Mouse (Mus musculus): ENCODE data around the gene Hdac6. TPM values are rescaled to one million over a fixed set of nuclear protein-coding genes. Genes with fewer than 3 reads are reported as not detected.
"Not testable (repeated sequence)": the region's sequence is repeated elsewhere in the genome, so short reads cannot be mapped to it uniquely, and the experiment has no call there.

The Hdac6 gene
- polyA plus RNA-seq, 1 experiment from 2014 or later: 22.8 TPM

DNA sequence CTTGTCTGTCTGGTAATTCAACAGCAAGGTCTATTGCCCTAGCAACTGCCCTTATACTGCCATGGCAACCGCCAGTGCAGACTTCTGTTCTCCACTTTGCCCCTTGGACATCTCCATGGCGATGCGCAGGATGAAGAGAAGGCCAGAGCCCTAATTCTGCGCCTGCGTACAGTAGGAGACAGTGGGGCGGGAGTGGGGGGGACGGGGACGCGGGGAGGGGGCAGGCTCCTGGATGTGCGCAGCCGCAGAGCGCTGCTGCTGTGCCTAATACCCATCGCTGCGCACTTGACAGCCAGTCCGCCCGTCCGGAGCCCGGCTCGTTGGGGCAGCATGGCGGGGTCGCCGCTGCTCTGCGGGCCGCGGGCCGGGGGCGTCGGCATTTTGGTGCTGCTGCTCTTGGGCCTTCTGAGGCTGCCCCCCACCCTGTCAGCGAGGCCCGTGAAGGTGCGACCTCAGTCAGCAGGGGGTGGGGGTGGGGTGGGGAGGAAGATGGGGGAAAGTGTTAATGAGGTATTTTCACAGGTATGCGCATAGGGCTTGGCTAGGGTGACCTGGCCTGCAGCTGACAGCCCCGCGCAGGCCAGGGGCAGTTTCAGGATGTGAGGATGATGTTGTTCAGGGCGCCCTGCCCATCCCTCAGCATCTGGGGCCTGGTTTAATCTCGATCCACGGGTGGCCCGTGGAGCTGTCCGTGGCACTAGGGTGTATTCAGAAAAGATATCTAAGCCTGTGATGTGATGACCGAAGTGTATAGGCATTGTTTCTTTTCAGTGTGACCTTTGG, 27.9 kb downstream of the Hdac6 start, which contains the start of gene Pcsk1n:
Gene Pcsk1n (plus strand): TSS at position 222 of the 783 bp plus-strand sequence.
- Histone ChIP-seq H3K4me1 (0 out of 2 replicates have a peak, but pooled peaks cover 11% of the 10 kb centered on the region), H3K4me3 (peak within 1 kb of the TSS; percentile 31; the same call in 1 of the 2 replicates), H3K27me3 (replicated peaks) (peaks cover 66% of the 10 kb centered on the region), H3K9ac (no peak within 1 kb of the TSS), H3K4me2 (peak within 1 kb of the TSS; percentile 55), H3K36me3 (no peaks in the 10 kb centered on the region), H3K27ac (replicated peaks) (no peak within 1 kb of the TSS), H3K9me3 (no peaks in the 10 kb centered on the region)
- 6% methylated on average over 23 of the region's 40 CpGs for whole genome bisulfite sequencing
- no peak for ATAC-seq (ENCODE audit: extremely low read depth, insufficient number of reproducible peaks, low FRiP score, low TSS enrichment)

- 65% methylated on average over 6 of the region's 6 CpGs for WGBS
- not testable (repeated sequence) for H3K27ac ChIP-seq (replicated peaks); H3K36me3 ChIP-seq; H3K9me3 ChIP-seq; H3K4me3 ChIP-seq; H3K4me2 ChIP-seq; H3K9ac ChIP-seq; ATAC-seq (ENCODE audit: extremely low read depth, insufficient number of reproducible peaks, low FRiP score, low TSS enrichment)
- Histone ChIP-seq H3K27me3 (replicated peaks) (peaks cover 48% of the 10 kb centered on the region), H3K4me1 (0 out of 2 replicates have a peak, but pooled peaks cover 11% of the 10 kb centered on the region)
Observed at GRCm38 (mm10) chrX:7917960-7918359, 29.7 kb downstream of the Hdac6 start.

GRCm38 (mm10) chrX:7915669-7916068, 32.0 kb downstream of the Hdac6 start:
- not testable (repeated sequence) for H3K9me3 ChIP-seq; H3K4me3 ChIP-seq; H3K9ac ChIP-seq; ATAC-seq (ENCODE audit: extremely low read depth, insufficient number of reproducible peaks, low FRiP score, low TSS enrichment); H3K27ac ChIP-seq (replicated peaks); H3K36me3 ChIP-seq; H3K4me1 ChIP-seq; H3K4me2 ChIP-seq
- peaks cover 25% of the 10 kb centered on the region for H3K27me3 ChIP-seq (replicated peaks)
- WGBS: 8% methylated on average over 3 of the region's 3 CpGs

DNA sequence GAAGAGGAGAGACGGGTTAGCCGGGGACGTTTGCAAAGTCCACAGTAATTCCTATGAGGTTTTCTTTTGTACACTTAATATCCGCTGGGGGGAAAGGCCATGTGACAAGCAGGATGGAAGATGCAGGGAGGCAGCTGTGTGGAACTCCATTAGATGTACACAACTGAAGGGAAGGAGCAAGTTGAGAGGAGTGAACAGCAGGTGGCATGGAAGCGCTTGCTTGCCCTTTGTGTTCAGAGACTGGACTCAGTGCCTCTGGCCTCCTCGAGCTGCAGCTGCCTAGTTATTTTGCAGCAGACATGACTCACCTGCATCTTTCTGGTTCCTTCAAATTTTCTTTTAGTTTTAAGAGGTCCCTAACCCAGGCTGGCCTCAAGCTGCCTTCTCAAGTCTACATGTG, 37.2 kb downstream of the Hdac6 start:
- Histone ChIP-seq H3K9me3 (no peaks in the 10 kb centered on the region), H3K36me3 (peaks cover 12% of the 10 kb centered on the region)

DNA sequence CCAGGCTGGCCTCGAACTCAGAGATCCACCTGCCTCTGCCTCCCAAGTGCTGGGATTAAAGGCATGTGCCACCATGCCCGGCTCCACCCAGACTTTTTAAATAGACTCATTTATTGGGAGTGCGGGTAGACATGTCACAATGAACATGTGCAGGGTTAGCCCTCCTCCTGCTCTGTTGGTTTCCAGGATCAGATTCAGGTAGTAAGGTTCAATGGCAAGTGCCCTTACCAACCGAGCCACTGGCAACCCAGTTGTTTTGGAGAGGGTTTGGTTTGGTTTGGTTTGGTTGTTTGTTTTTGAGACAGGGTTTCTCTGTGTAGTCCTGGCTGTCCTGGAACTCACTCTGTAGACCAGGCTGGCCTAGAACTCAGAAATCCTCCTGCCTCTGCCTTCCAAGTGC, 38.4 kb downstream of the Hdac6 start, which contains the start of gene Gm10490:
Gene Gm10490 (plus strand): TSS at position 301 of the 400 bp plus-strand sequence.
- H3K9me3 ChIP-seq; H3K27ac ChIP-seq (replicated peaks); H3K4me3 ChIP-seq; H3K4me2 ChIP-seq; H3K4me1 ChIP-seq; H3K27me3 ChIP-seq (replicated peaks); H3K9ac ChIP-seq; ATAC-seq (ENCODE audit: extremely low read depth, insufficient number of reproducible peaks, low FRiP score, low TSS enrichment): not testable (repeated sequence)
- 78% methylated on average over 4 of the region's 4 CpGs for WGBS
- H3K36me3 ChIP-seq: peaks cover 12% of the 10 kb centered on the region

More for the DNA sequence above, 37.2 kb downstream of the Hdac6 start:
- Histone ChIP-seq H3K4me2 (no peak overlapping the region), H3K27me3 (replicated peaks) (no peaks in the 10 kb centered on the region), H3K4me1 (no peaks in the 10 kb centered on the region), H3K27ac (replicated peaks) (no peak overlapping the region), H3K4me3 (no peak overlapping the region), H3K9ac (no peak overlapping the region)
- WGBS: 59% methylated on average over 6 of the region's 6 CpGs
- no peak for ATAC-seq (ENCODE audit: extremely low read depth, insufficient number of reproducible peaks, low FRiP score, low TSS enrichment)

GRCm38 (mm10) chrX:7907735-7908134, 40.0 kb downstream of the Hdac6 start, which contains the start of gene Gm10491:
Gm10491 (minus strand) TSS chrX:7907835.
- Histone ChIP-seq H3K4me3 (no peak within 1 kb of the TSS), H3K27ac (replicated peaks) (no peak within 1 kb of the TSS), H3K27me3 (replicated peaks) (no peaks in the 10 kb centered on the region), H3K4me2 (no peak within 1 kb of the TSS), H3K4me1 (no peaks in the 10 kb centered on the region), H3K9me3 (no peaks in the 10 kb centered on the region), H3K9ac (no peak within 1 kb of the TSS), H3K36me3 (peaks cover 18% of the 10 kb centered on the region)
- WGBS: 83% methylated on average over 5 of the region's 5 CpGs
- ATAC-seq (ENCODE audit: extremely low read depth, insufficient number of reproducible peaks, low FRiP score, low TSS enrichment): no peak

DNA sequence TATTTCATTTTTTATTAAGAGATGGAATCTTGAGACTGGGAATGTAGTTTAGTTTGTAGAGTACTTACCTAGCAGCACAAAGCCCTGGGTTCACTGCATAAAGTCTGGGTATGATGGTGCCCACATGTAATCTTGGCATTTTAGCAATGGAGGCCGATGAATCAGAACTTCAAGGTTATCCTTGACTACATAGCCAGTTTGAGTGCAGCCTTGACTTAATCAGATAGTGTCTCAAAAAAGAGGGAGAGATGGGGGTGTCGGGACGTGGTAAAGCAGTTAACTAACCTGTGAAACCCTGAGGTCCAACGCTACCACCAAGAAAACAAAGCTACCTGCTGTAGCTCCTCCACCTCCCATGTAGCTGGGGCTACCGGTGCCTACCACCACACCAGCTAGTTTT, 43.2 kb downstream of the Hdac6 start:
- Histone ChIP-seq H3K9ac (no peak overlapping the region), H3K4me3 (no peak overlapping the region), H3K4me1 (peaks cover 4% of the 10 kb centered on the region; the same call in 1 of the 2 replicates), H3K27ac (replicated peaks) (no peak overlapping the region), H3K4me2 (no peak overlapping the region), H3K27me3 (replicated peaks) (no peaks in the 10 kb centered on the region), H3K9me3 (no peaks in the 10 kb centered on the region), H3K36me3 (peaks cover 18% of the 10 kb centered on the region)
- WGBS: 85% methylated on average over 5 of the region's 5 CpGs
- ATAC-seq (ENCODE audit: extremely low read depth, insufficient number of reproducible peaks, low FRiP score, low TSS enrichment): no peak

DNA sequence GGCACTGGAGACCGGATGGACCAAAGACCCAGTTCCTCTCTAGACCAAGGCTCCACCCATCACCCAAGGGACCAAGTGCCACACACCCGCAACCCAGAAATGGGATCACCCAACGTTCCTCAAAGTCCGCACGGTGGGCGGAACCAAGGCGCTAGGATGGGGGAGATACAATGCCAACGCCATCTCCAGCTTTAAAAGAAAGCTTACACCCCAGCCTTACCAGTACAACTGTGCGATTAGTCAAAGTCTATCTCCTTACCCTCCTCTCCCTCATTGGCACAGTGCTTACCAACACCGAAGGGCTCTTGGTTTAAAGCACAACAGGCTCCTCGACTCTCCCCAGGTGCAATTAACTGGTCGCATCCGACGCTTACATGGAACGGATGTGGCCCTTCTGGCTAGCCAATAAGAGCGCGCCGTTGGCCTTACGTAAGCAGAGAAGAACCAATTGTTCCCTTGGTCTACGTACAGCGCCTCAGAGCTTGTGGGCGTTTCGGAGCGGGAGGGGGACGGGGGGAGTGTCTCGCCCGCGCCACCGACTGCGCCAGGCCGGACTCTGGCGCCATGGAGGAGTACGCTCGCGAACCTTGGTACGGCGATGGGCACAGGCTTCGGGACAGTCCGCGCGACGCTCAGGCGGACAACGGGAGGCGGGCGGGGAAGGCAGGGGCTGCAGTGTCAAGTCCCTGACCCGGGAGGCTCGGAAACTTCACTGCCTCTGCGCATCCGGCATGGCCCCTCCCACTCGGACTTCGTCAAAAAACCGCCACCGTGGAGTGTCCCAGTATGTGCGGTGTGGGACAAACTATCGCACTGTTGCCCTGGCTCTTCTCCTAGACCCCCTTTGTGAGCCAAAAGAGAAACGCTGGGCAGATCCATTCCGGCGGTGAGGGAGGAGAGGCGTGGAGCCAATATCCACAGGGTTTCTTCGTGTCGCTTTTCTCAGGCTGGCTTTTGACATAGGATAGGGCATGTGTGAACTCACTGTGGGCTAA, 48.5 kb downstream of the Hdac6 start, which contains the start of the genes Pqbp1 and Timm17b:
Gene Pqbp1 (minus strand): TSS at position 390 of the 995 bp plus-strand sequence.
Gene Timm17b (plus strand): TSS at position 478 of the 995 bp plus-strand sequence.
- H3K27me3 ChIP-seq (replicated peaks): no peaks in the 10 kb centered on the region
- H3K4me1 ChIP-seq: peaks cover 10% of the 10 kb centered on the region
- no peaks in the 10 kb centered on the region for H3K9me3 ChIP-seq
- 7% methylated on average over 62 of the region's 62 CpGs for WGBS
- peak; percentile 98 for ATAC-seq (ENCODE audit: extremely low read depth, insufficient number of reproducible peaks, low FRiP score, low TSS enrichment)
- H3K27ac ChIP-seq (replicated peaks): peak within 1 kb of the TSS; percentile 82
- peak within 1 kb of the TSS; percentile 82 for H3K9ac ChIP-seq
- peak within 1 kb of the TSS; percentile 67 for H3K4me3 ChIP-seq
- peak within 1 kb of the TSS; percentile 71 for H3K4me2 ChIP-seq
- H3K36me3 ChIP-seq: peaks cover 27% of the 10 kb centered on the region

- 23% methylated on average over 13 of the region's 13 CpGs for WGBS
- Histone ChIP-seq H3K4me3 (peak overlapping the region; percentile 67), H3K9ac (peak overlapping the region; percentile 80), H3K27me3 (replicated peaks) (no peaks in the 10 kb centered on the region), H3K4me2 (peak overlapping the region; percentile 71), H3K4me1 (peaks cover 10% of the 10 kb centered on the region), H3K9me3 (no peaks in the 10 kb centered on the region), H3K27ac (replicated peaks) (no peak overlapping the region), H3K36me3 (peaks cover 30% of the 10 kb centered on the region)
- no peak for ATAC-seq (ENCODE audit: extremely low read depth, insufficient number of reproducible peaks, low FRiP score, low TSS enrichment)
Observed at GRCm38 (mm10) chrX:7898211-7898610, 49.5 kb downstream of the Hdac6 start.

- Histone ChIP-seq H3K4me1 (peaks cover 12% of the 10 kb centered on the region), H3K9me3 (no peaks in the 10 kb centered on the region), H3K9ac (peak within 1 kb of the TSS; percentile 77), H3K27me3 (replicated peaks) (no peaks in the 10 kb centered on the region), H3K4me2 (peak within 1 kb of the TSS; percentile 72), H3K27ac (replicated peaks) (peak within 1 kb of the TSS; percentile 87), H3K36me3 (peaks cover 9% of the 10 kb centered on the region; the same call in 1 of the 2 replicates), H3K4me3 (peak within 1 kb of the TSS; percentile 65)
- WGBS: 6% methylated on average over 49 of the region's 49 CpGs
- peak; percentile 85 for ATAC-seq (ENCODE audit: extremely low read depth, insufficient number of reproducible peaks, low FRiP score, low TSS enrichment)
Observed at GRCm38 (mm10) chrX:7883841-7884567, 63.7 kb downstream of the Hdac6 start, which contains the start of gene Slc35a2. Slc35a2 (plus strand) TSS chrX:7884028.
